Mouse (Mus musculus) embryo, embryonic 11.5 days (tissue): Measurements from ENCODE around the gene Gm45711.

Experiments used
- DNase-seq: peaks from one replicate; pipeline ENCODE4 v3.0.0-alpha.2; 2012; ENCODE audit warnings: low read depth, low spot score

The Gm45711 gene

DNA sequence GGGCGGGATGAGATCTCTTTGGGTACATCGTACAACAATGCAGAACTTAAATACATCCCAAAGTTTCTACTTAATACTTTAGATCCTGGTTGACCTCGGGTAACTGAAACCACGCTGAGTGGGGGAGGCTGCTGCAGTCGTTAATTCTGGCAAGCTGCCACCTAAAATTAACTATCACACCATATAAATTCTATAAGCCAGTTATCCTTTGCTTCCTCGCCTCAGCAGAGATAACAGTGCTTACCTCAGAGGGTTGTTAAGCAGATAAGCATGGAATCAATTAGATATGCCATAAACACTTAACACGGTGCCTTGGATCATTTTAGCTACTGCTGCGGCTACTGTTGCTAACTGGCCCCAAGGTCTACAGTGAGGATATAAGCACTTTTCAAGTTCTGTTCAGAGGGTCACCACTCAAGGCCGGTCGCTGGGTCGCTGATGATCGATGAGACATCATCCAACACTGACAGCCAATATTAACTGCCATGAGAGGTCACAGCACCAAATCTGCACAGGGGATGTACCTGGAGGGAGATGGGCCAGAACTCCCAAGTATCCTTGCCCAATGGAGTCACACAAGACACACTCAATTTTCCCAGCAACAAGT lies 67.7 kb downstream of the Gm45711 start:
- DNase-seq: no peak

DNA sequence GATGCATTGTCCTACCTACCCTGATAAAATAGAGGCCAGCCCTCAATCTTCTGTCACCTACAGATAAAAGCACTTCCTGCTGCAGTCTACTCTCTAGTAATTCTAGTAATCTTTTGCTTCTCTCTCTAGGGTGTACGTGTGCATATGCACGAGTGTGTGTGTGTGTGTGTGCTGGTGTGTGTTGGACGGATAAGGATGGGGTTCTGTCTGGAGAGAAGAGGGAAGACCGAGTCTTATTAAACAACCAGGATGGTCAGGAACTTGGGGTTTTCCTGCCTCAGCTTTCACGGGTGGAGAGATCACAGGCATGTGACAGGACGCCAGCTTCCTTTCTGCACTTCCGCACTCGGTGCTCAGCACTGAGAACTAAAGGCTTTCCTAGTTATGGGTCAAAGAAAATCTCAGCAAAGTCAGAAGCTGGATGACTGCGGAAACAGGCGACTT lies 70.4 kb downstream of the Gm45711 start:
- no peak for DNase-seq

DNA sequence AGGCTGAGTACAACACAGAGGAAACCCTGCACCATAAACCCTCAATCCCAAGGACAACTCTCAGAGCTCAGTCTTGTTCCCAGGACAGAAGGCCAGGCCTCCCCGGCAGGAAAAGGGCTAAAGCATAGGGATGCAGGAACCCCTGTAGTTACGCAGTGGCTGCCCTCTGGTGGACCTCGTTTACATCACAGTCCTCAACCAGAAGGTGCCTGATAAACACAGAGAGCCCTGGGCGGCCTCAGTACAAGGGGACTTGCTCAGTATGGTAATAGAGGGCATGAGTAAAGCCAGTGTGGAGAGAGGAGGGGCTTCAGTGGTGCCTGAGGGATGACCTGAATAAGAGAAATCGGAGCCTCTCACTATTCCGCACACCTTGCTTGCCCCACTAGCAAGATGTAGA lies 75.3 kb downstream of the Gm45711 start:
- no peak for DNase-seq

DNA sequence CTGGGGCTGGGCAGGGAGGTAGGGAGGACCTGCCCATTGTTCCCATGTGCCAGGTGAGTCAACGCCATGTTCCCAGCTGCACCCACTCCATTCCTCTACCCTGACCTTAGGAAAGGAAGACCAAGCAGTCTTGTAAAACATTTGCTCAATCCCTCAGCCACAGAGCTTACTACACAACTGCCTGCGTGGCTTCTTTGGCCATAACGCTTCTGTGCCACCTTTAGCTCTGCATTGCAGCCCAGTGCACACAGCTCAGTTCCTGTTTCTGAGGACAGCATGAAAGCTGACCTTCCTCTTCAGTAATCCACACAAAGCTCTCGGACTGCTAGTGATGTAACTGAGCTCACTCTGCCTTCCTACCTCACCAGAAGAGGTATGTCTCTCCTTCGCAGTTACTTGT lies 77.0 kb downstream of the Gm45711 start:
- no peak for DNase-seq

DNA sequence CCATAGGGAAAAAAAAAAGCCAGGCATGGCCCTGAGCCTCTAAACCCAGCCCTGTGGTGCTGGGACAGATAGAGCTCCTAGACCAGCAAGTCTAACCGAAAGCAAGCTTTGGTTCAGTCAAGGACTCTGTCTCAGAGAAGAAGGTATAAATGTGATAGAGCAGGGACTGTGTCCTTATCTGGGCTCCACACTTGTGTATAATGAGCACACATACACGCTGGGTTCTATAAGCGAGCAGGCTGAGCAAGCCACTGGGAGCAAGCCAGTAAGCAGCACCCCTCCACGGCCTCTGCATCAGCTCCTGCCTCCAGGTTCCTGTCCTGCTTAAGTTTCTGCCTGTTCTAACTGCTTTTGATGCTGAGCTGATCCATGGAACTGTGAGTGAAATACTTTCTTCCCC lies 77.8 kb downstream of the Gm45711 start:
- DNase-seq: no peak
